Mouse (Mus musculus) thymus, adult 2 months (tissue): Measurements from ENCODE around the gene Cyp46a1.

Source experiments
- CTCF ChIP-seq: fragments of 200-500 bp; IDR thresholded peaks from 2 replicates; pipeline ENCODE4 v1.5.1; 2012; ENCODE audit warnings: mild to moderate bottlenecking, control low read depth, low read length, moderate library complexity, borderline replicate concordance; ENCODE audit not compliant: control insufficient read depth, poor library complexity, insufficient read depth; ENCODE audit errors: extremely low read depth
- POLR2A ChIP-seq: fragments of 200-500 bp; IDR thresholded peaks from 2 replicates; pipeline ENCODE4 v1.6.1; 2012; ENCODE audit warnings: mild to moderate bottlenecking, low read length, control low read depth, moderate library complexity; ENCODE audit not compliant: control insufficient read depth, poor library complexity, insufficient read depth; ENCODE audit errors: extremely low read depth

DNA sequence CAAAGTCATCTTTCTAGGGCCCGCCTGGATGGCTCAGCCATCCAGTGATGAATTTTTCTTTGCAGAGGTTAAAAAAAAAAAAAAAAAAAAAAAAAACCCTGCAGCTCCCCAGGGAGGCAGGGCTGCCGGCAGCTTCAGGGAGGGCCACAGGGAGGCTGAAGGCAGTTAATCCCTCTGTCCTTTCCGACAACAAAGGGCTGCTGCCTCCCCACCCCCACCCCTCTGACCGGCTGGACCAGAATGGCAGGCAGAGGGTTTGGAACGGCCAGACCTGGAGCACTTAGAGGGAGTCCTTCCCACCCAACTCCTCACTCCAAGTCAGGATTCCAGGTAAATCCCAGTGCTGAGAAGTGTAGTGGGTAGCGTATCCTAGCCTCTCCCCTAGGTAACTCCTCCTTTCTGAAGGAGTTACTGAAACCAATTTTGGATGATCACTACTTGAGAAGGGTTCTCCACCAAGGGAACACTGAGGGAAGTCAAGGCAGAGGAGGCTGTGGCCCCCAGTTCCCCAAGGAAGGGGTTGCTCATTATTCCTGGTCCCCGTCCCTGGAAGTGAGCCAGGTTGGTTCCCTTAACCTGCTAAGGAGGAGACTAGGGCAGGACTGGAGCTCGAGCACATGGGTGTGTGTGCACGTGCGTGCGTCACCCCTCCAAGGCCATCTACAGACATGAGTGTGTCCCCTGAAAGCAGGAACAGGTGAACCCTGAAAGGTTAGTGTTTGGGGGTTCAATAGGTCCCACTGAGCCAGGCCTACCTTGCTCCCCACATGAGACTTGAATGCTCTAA is 48.8 kb upstream of the Cyp46a1 start:
- no peak for TF ChIP-seq CTCF
- TF ChIP-seq POLR2A: no peak
